Mouse (Mus musculus) erythroblast, embryonic 14.5 days (primary cell): ENCODE results near the gene Cnih3.

Experiments used
- GATA1 ChIP-seq: IDR thresholded peaks from 2 replicates; pipeline ENCODE4 v1.6.1; 2012; ENCODE audit warnings: low read length, inconsistent platforms, mixed read lengths
- TAL1 ChIP-seq: IDR thresholded peaks from 3 replicates; pipeline ENCODE4 v1.6.1; 2012; ENCODE audit warnings: low read length, inconsistent platforms, mixed read lengths

GRCm38 (mm10) chr1:181422796-181423195 lies 70.4 kb downstream of the Cnih3 start:
- no peak for TF ChIP-seq TAL1
- TF ChIP-seq GATA1: no peak
